Mouse (Mus musculus) heart, embryonic 15.5 days (tissue): ENCODE data around the gene Nectin4. TPM values are rescaled to one million over a fixed set of nuclear protein-coding genes. Genes with fewer than 3 reads are reported as not detected.

ENCODE experiments used
- ATAC-seq: fragments of 200-750 bp; cut with Nextera tagmentation; replicated peaks from 2 replicates; pipeline ENCODE4 v1.8.0; 2017; ENCODE audit warnings: low read depth, moderate TSS enrichment; ENCODE audit not compliant: insufficient number of reproducible peaks, insufficient read depth, low FRiP score
- H3K27ac ChIP-seq: fragments of 300-500 bp; sonication (generic); 2 replicates; pipeline ENCODE4 v1.5.1; 2015; ENCODE audit warnings: mild to moderate bottlenecking, inconsistent platforms
- H3K27me3 ChIP-seq: fragments of 300-500 bp; sonication (generic); 2 replicates; pipeline ENCODE4 v1.6.1; 2015; ENCODE audit warnings: inconsistent platforms
- H3K36me3 ChIP-seq: fragments of 300-500 bp; sonication (generic); 2 replicates; pipeline ENCODE4 v1.6.1; 2015; ENCODE audit warnings: mild to moderate bottlenecking, inconsistent platforms
- H3K4me1 ChIP-seq: fragments of 300-500 bp; sonication (generic); replicated peaks from 2 replicates; pipeline ENCODE4 v1.6.1; 2015; ENCODE audit warnings: inconsistent platforms
- H3K4me2 ChIP-seq: fragments of 300-500 bp; sonication (generic); 2 replicates; pipeline ENCODE4 v1.6.1; 2015; ENCODE audit warnings: inconsistent platforms, mild to moderate bottlenecking, moderate library complexity
- H3K4me3 ChIP-seq: fragments of 300-500 bp; sonication (generic); 2 replicates; pipeline ENCODE4 v1.5.1; 2015; ENCODE audit warnings: mild to moderate bottlenecking, inconsistent platforms
- H3K9ac ChIP-seq: fragments of 300-500 bp; sonication (generic); 2 replicates; pipeline ENCODE4 v1.6.1; 2015; ENCODE audit warnings: mild to moderate bottlenecking, inconsistent platforms
- H3K9me3 ChIP-seq: fragments of 300-500 bp; sonication (generic); replicated peaks from 2 replicates; pipeline ENCODE4 v1.6.1; 2016; ENCODE audit warnings: inconsistent platforms
- WGBS: fragments of 180-500 bp; shearing (Covaris S2); methylation state at CpG from one replicate; pipeline ENCODE4 v1.1.7; 2015; ENCODE audit warnings: mixed read lengths; 5-methylcytosine and 5-hydroxymethylcytosine counted together
- polyA plus RNA-seq: library from polyadenylated mRNA; unstranded; fragments of >200 nt; fragmentation: Nextera tagmentation; extraction: Ambion mirVana; gene quantifications from 2 replicates; pipeline ENCODE4 v1.2.1, GENCODE M21; 2015

The Nectin4 gene
- polyA plus RNA-seq, 1 experiment from 2014 or later = 0.26 TPM

GRCm38 (mm10) chr1:171360253-171360652, 9.6 kb upstream of the Nectin4 start:
- peak overlapping the region; percentile 64 for H3K4me2 ChIP-seq
- 17% methylated on average over 26 of the region's 26 CpGs for WGBS
- peaks cover 28% of the 10 kb centered on the region for H3K36me3 ChIP-seq
- peak; percentile 37 for ATAC-seq
- H3K27ac ChIP-seq = no peak overlapping the region
- H3K4me3 ChIP-seq = peak overlapping the region; percentile 47
- peaks cover 10% of the 10 kb centered on the region for H3K4me1 ChIP-seq
- H3K9me3 ChIP-seq = no peaks in the 10 kb centered on the region
- H3K27me3 ChIP-seq = no peaks in the 10 kb centered on the region
- peak overlapping the region; percentile 45 for H3K9ac ChIP-seq

GRCm38 (mm10) chr1:171360656-171361055, 9.2 kb upstream of the Nectin4 start, which contains the start of gene Klhdc9:
Gene Klhdc9 (minus strand): TSS chr1:171360798.
- H3K27ac ChIP-seq = no peak within 1 kb of the TSS
- peak within 1 kb of the TSS; percentile 45 for H3K9ac ChIP-seq
- ATAC-seq = peak; percentile 87
- peaks cover 28% of the 10 kb centered on the region for H3K36me3 ChIP-seq
- H3K9me3 ChIP-seq = no peaks in the 10 kb centered on the region
- WGBS = 1% methylated on average over 21 of the region's 21 CpGs
- H3K4me2 ChIP-seq = peak within 1 kb of the TSS; percentile 64
- H3K4me1 ChIP-seq = peaks cover 10% of the 10 kb centered on the region
- H3K27me3 ChIP-seq = no peaks in the 10 kb centered on the region
- peak within 1 kb of the TSS; percentile 47 for H3K4me3 ChIP-seq

- Histone ChIP-seq H3K4me3 (peak overlapping the region; percentile 47), H3K4me1 (peaks cover 10% of the 10 kb centered on the region), H3K27me3 (no peaks in the 10 kb centered on the region), H3K4me2 (peak overlapping the region; percentile 64), H3K36me3 (peaks cover 28% of the 10 kb centered on the region), H3K9ac (peak overlapping the region; percentile 45), H3K9me3 (no peaks in the 10 kb centered on the region), H3K27ac (no peak overlapping the region)
- 28% methylated on average over 16 of the region's 16 CpGs for WGBS
- ATAC-seq = peak; percentile 47; the same call in 1 of the 2 replicates
These were observed 8.5 kb upstream of the Nectin4 start for GRCm38 (mm10) chr1:171361106-171362103.

GRCm38 (mm10) chr1:171365934-171366333, 4.0 kb upstream of the Nectin4 start:
- Histone ChIP-seq H3K4me3 (no peak overlapping the region), H3K27me3 (peaks cover 8% of the 10 kb centered on the region), H3K4me1 (peaks cover 5% of the 10 kb centered on the region; the same call in 1 of the 2 replicates), H3K9me3 (no peaks in the 10 kb centered on the region), H3K4me2 (no peak overlapping the region), H3K27ac (no peak overlapping the region), H3K36me3 (no peaks in the 10 kb centered on the region), H3K9ac (no peak overlapping the region)
- 68% methylated on average over 7 of the region's 7 CpGs for WGBS
- no peak for ATAC-seq

GRCm38 (mm10) chr1:171372880-171373279, 3.0 kb downstream of the Nectin4 start:
- WGBS = 70% methylated on average over 3 of the region's 3 CpGs
- Histone ChIP-seq H3K27ac (no peak overlapping the region), H3K36me3 (no peaks in the 10 kb centered on the region), H3K4me3 (no peak overlapping the region), H3K4me2 (no peak overlapping the region), H3K4me1 (0 out of 2 replicates have a peak, but pooled peaks cover 5% of the 10 kb centered on the region), H3K9ac (no peak overlapping the region), H3K27me3 (peaks cover 12% of the 10 kb centered on the region), H3K9me3 (no peaks in the 10 kb centered on the region)
- no peak for ATAC-seq

GRCm38 (mm10) chr1:171373946-171374345, 4.0 kb downstream of the Nectin4 start:
- Histone ChIP-seq H3K27me3 (peaks cover 12% of the 10 kb centered on the region), H3K36me3 (no peaks in the 10 kb centered on the region), H3K9ac (no peak overlapping the region), H3K27ac (no peak overlapping the region), H3K9me3 (no peaks in the 10 kb centered on the region), H3K4me2 (no peak overlapping the region), H3K4me3 (no peak overlapping the region), H3K4me1 (0 out of 2 replicates have a peak, but pooled peaks cover 5% of the 10 kb centered on the region)
- no peak for ATAC-seq
- WGBS = 4% methylated on average over 2 of the region's 4 CpGs

- no peak overlapping the region for H3K4me3 ChIP-seq
- no peak overlapping the region for H3K9ac ChIP-seq
- no peak; the same call in 1 of the 2 replicates for ATAC-seq
- no peaks in the 10 kb centered on the region for H3K36me3 ChIP-seq
- H3K4me2 ChIP-seq = no peak overlapping the region
- no peaks in the 10 kb centered on the region for H3K9me3 ChIP-seq
- peaks cover 13% of the 10 kb centered on the region for H3K27me3 ChIP-seq
- 43% methylated on average over 9 of the region's 9 CpGs for WGBS
- H3K4me1 ChIP-seq = peaks cover 11% of the 10 kb centered on the region; the same call in 1 of the 2 replicates
- no peak overlapping the region for H3K27ac ChIP-seq
These were observed 5.8 kb downstream of the Nectin4 start for GRCm38 (mm10) chr1:171375646-171376097.

GRCm38 (mm10) chr1:171378298-171378697, 8.4 kb downstream of the Nectin4 start:
- H3K27ac ChIP-seq = no peak overlapping the region
- no peaks in the 10 kb centered on the region for H3K36me3 ChIP-seq
- peaks cover 19% of the 10 kb centered on the region for H3K27me3 ChIP-seq
- no peaks in the 10 kb centered on the region for H3K9me3 ChIP-seq
- H3K9ac ChIP-seq = no peak overlapping the region
- H3K4me3 ChIP-seq = no peak overlapping the region
- WGBS = 66% methylated on average over 6 of the region's 6 CpGs
- no peak for ATAC-seq
- peaks cover 11% of the 10 kb centered on the region; the same call in 1 of the 2 replicates for H3K4me1 ChIP-seq
- no peak overlapping the region for H3K4me2 ChIP-seq

- H3K27me3 ChIP-seq = peaks cover 18% of the 10 kb centered on the region
- peak; percentile 53; the same call in 1 of the 2 replicates for ATAC-seq
- H3K27ac ChIP-seq = no peak overlapping the region
- H3K36me3 ChIP-seq = no peaks in the 10 kb centered on the region
- peak overlapping the region; percentile 58 for H3K4me2 ChIP-seq
- H3K4me3 ChIP-seq = peak overlapping the region; percentile 30
- peaks cover 11% of the 10 kb centered on the region; the same call in 1 of the 2 replicates for H3K4me1 ChIP-seq
- 5% methylated on average over 31 of the region's 31 CpGs for WGBS
- H3K9me3 ChIP-seq = no peaks in the 10 kb centered on the region
- H3K9ac ChIP-seq = no peak overlapping the region
These were observed 10.2 kb downstream of the Nectin4 start for GRCm38 (mm10) chr1:171379935-171380599.

GRCm38 (mm10) chr1:171382096-171382620, 12.3 kb downstream of the Nectin4 start:
- Histone ChIP-seq H3K27ac (no peak overlapping the region), H3K27me3 (peaks cover 18% of the 10 kb centered on the region), H3K9ac (no peak overlapping the region), H3K36me3 (no peaks in the 10 kb centered on the region), H3K4me2 (no peak overlapping the region), H3K4me1 (peaks cover 8% of the 10 kb centered on the region; the same call in 1 of the 2 replicates), H3K4me3 (no peak overlapping the region), H3K9me3 (no peaks in the 10 kb centered on the region)
- ATAC-seq = no peak
- WGBS = 79% methylated on average over 11 of the region's 11 CpGs

- H3K4me3 ChIP-seq = no peak overlapping the region
- H3K4me2 ChIP-seq = no peak overlapping the region
- no peak for ATAC-seq
- 54% methylated on average over 9 of the region's 9 CpGs for WGBS
- H3K36me3 ChIP-seq = no peaks in the 10 kb centered on the region
- H3K27me3 ChIP-seq = peaks cover 14% of the 10 kb centered on the region
- no peaks in the 10 kb centered on the region for H3K9me3 ChIP-seq
- no peak overlapping the region for H3K9ac ChIP-seq
- H3K4me1 ChIP-seq = peaks cover 9% of the 10 kb centered on the region; the same call in 1 of the 2 replicates
- no peak overlapping the region for H3K27ac ChIP-seq
These were observed 14.5 kb downstream of the Nectin4 start for GRCm38 (mm10) chr1:171384361-171384760.
